Mouse (Mus musculus): ENCODE measurements around the gene Itsn1. TPM values are rescaled to one million over a fixed set of nuclear protein-coding genes. Genes with fewer than 3 reads are reported as not detected.

Itsn1 gene
- total RNA-seq, 4 experiments from 2014 or later: 141 to 206 (median 179) TPM

GRCm38 (mm10) chr16:91868943-91869911 lies 140.1 kb downstream of the Itsn1 start:
- DNase-seq (ENCODE audit: low spot score in 2 of 2): no peak

GRCm38 (mm10) chr16:91870158-91870582 lies 141.1 kb downstream of the Itsn1 start:
- no peak for DNase-seq (ENCODE audit: low spot score in 2 of 2)

GRCm38 (mm10) chr16:91871188-91871587 lies 142.1 kb downstream of the Itsn1 start:
- no peak for DNase-seq (ENCODE audit: low spot score in 2 of 2)

GRCm38 (mm10) chr16:91873695-91874094 lies 144.6 kb downstream of the Itsn1 start:
- DNase-seq (ENCODE audit: low spot score in 2 of 2): no peak

- DNase-seq (ENCODE audit: low spot score in 2 of 2): no peak
Observed at GRCm38 (mm10) chr16:91875567-91876344, 146.7 kb downstream of the Itsn1 start.

GRCm38 (mm10) chr16:91876457-91876856 lies 147.4 kb downstream of the Itsn1 start:
- no peak for DNase-seq (ENCODE audit: low spot score in 2 of 2)

GRCm38 (mm10) chr16:91879101-91879500 lies 150.0 kb downstream of the Itsn1 start:
- no peak for DNase-seq (ENCODE audit: low spot score in 2 of 2)

- no peak for DNase-seq (ENCODE audit: low spot score in 2 of 2)
Observed at GRCm38 (mm10) chr16:91880869-91881767, 152.0 kb downstream of the Itsn1 start.

GRCm38 (mm10) chr16:91882168-91882859 lies 153.2 kb downstream of the Itsn1 start:
- DNase-seq (ENCODE audit: low spot score in 2 of 2): no peak

- no peak for DNase-seq (ENCODE audit: low spot score in 2 of 2)
Observed at GRCm38 (mm10) chr16:91883636-91884035, 154.6 kb downstream of the Itsn1 start.

GRCm38 (mm10) chr16:91884196-91884595 lies 155.1 kb downstream of the Itsn1 start:
- no peak for DNase-seq (ENCODE audit: low spot score in 2 of 2)

GRCm38 (mm10) chr16:91885389-91886122 lies 156.5 kb downstream of the Itsn1 start:
- no peak for DNase-seq (ENCODE audit: low spot score in 2 of 2)

GRCm38 (mm10) chr16:91888368-91888767 lies 159.3 kb downstream of the Itsn1 start:
- no peak for DNase-seq (ENCODE audit: low spot score in 2 of 2)

- DNase-seq (ENCODE audit: low spot score in 2 of 2): no peak
Observed at GRCm38 (mm10) chr16:91889831-91890230, 160.8 kb downstream of the Itsn1 start.

- no peak for DNase-seq (ENCODE audit: low spot score in 2 of 2)
Observed at GRCm38 (mm10) chr16:91891218-91891617, 162.1 kb downstream of the Itsn1 start.

- peak; percentile 82 to 83 for DNase-seq (ENCODE audit: low spot score in 2 of 2)
Observed at GRCm38 (mm10) chr16:91896426-91896830, 167.3 kb downstream of the Itsn1 start.

- no peak for DNase-seq (ENCODE audit: low spot score in 2 of 2)
Observed at GRCm38 (mm10) chr16:91898850-91899848, 170.1 kb downstream of the Itsn1 start.

- no peak for DNase-seq (ENCODE audit: low spot score in 2 of 2)
Observed at GRCm38 (mm10) chr16:91900274-91900673, 171.2 kb downstream of the Itsn1 start.
